Mouse (Mus musculus): Measurements from ENCODE around the gene Trim38. TPM values are rescaled to one million over a fixed set of nuclear protein-coding genes. Genes with fewer than 3 reads are reported as not detected.

Gene Trim38
- polyA plus RNA-seq, 1 experiment from 2014 or later = not detected

DNA sequence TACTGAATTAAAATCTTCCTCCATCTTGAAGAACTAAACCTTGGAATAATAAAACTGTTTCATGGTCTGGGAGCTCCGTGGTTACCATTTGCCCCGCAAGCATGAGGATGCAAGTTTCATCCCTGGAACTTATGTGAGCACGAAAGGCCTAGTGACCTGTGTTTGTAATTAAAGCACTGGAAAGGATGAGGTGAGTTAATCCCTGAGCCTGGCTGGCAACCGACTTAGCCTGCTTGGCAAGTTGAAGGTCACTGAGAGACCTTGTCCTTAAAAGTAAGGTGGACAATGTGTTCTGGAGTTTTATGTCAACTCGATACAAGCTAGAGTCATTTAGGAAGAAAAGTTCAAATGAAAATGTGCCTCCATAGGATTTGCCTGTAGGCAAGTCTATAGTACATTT, 65.1 kb downstream of the Trim38 start:
- Histone ChIP-seq H3K27ac (replicated peaks; ENCODE audit: low read depth, low read length) (no peak overlapping the region), H3K4me1 (ENCODE audit: control insufficient read depth, insufficient read depth, low read length) (no peaks in the 10 kb centered on the region), H3K36me3 (ENCODE audit: control insufficient read depth, insufficient read depth, low read length) (no peaks in the 10 kb centered on the region), H3K9ac (replicated peaks; ENCODE audit: low read length) (no peak overlapping the region), H3K9me3 (ENCODE audit: control insufficient read depth, low read length) (no peaks in the 10 kb centered on the region), H3K27me3 (ENCODE audit: control insufficient read depth, insufficient read depth, low read length) (no peaks in the 10 kb centered on the region), H3K4me3 (replicated peaks; ENCODE audit: low read depth, low read length) (no peak overlapping the region), H3K4me2 (ENCODE audit: low read length) (no peak overlapping the region)
- DNase-seq (no peak), ATAC-seq (ENCODE audit: low FRiP score, low TSS enrichment) (no peak)
- WGBS = 87% methylated on average over 5 of the region's 5 CpGs

DNA sequence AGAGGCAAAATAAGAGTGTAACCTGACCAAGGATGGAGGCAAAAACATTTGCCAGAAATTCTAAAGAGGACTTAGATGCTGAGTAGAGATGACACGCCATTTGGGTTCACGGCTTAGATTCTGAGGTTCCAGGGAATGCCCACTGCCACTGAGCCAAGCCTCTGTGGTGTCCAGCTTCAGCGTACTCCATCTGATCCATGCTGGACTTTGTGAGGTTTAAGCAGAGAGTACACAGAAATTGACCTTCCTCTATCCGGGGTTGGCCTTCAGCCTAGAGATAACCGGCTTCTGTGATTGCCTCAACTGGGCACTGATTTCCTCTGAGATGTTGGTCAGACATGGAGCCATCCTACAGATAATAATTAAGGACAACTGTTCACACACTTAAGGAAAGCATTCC, 66.9 kb downstream of the Trim38 start:
- no peak for ATAC-seq (ENCODE audit: low FRiP score, low TSS enrichment)
- Histone ChIP-seq H3K36me3 (ENCODE audit: control insufficient read depth, insufficient read depth, low read length) (no peaks in the 10 kb centered on the region), H3K27me3 (ENCODE audit: control insufficient read depth, insufficient read depth, low read length) (no peaks in the 10 kb centered on the region)

DNA sequence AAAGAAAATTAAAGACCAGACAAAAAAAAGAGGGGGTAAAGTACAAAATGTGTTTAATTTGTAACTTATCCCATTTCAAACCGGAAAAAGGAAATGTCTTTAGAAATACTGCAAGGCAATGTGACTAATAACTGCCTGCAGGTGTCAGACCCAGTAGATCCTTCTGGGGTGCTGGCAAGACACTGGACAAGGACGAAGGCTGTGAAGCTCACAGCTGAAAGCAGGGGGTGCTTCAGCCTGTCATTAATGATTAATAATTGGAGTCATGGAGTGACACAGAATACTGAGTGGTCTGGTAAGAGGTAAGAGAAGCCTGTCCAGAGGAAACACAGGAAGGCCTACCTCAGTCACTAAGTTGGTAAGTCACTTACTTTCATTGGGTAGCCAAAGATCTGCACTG, 69.6 kb downstream of the Trim38 start, which contains the start of gene Slc17a3:
Gene Slc17a3, plus strand, starts transcription at position 127 of the 400 bp plus-strand sequence.
- H3K4me2 ChIP-seq (ENCODE audit: low read length) = no peak within 1 kb of the TSS
- no peak within 1 kb of the TSS for H3K27ac ChIP-seq (replicated peaks; ENCODE audit: low read depth, low read length)
- no peaks in the 10 kb centered on the region for H3K4me1 ChIP-seq (ENCODE audit: control insufficient read depth, insufficient read depth, low read length)
- 87% methylated on average over 2 of the region's 2 CpGs for WGBS
- no peaks in the 10 kb centered on the region for H3K9me3 ChIP-seq (ENCODE audit: control insufficient read depth, low read length)
- no peak within 1 kb of the TSS for H3K4me3 ChIP-seq (replicated peaks; ENCODE audit: low read depth, low read length)
- no peak within 1 kb of the TSS for H3K9ac ChIP-seq (replicated peaks; ENCODE audit: low read length)
- DNase-seq = no peak
- no peak for ATAC-seq (ENCODE audit: low FRiP score, low TSS enrichment)
- H3K27me3 ChIP-seq (ENCODE audit: control insufficient read depth, insufficient read depth, low read length) = no peaks in the 10 kb centered on the region
- H3K36me3 ChIP-seq (ENCODE audit: control insufficient read depth, insufficient read depth, low read length) = no peaks in the 10 kb centered on the region

More for the DNA sequence above, 66.9 kb downstream of the Trim38 start:
- no peaks in the 10 kb centered on the region for H3K4me1 ChIP-seq (ENCODE audit: control insufficient read depth, insufficient read depth, low read length)
- H3K4me2 ChIP-seq (ENCODE audit: low read length) = no peak overlapping the region
- H3K9ac ChIP-seq (replicated peaks; ENCODE audit: low read length) = no peak overlapping the region
- no peak overlapping the region for H3K27ac ChIP-seq (replicated peaks; ENCODE audit: low read depth, low read length)
- no peak for DNase-seq
- H3K9me3 ChIP-seq (ENCODE audit: control insufficient read depth, low read length) = no peaks in the 10 kb centered on the region
- WGBS = 94% methylated on average over 5 of the region's 5 CpGs
- no peak overlapping the region for H3K4me3 ChIP-seq (replicated peaks; ENCODE audit: low read depth, low read length)

Small RNA genes lying within 50 kb of the gene (microRNA-seq; reads per million reads assigned to microRNA genes)
- gene Gm44314 (not detected), gene Gm44484 (not detected)

Other genes with a start within 250 kb of the Trim38 start
- 4.1 and 6.4 TPM in 2 replicates for gene Hist1h4h, start 238.9 kb upstream of the Trim38 start, polyA plus RNA-seq (2014; fragmentation: Nextera tagmentation; extraction: Ambion mirVana)
- 3.4 and 4.6 TPM in 2 replicates for gene Hist1h2af, start 236.0 kb upstream of the Trim38 start, polyA plus RNA-seq (2014; fragmentation: Nextera tagmentation; extraction: Ambion mirVana)
- gene Hist1h3g, start 234.5 kb upstream of the Trim38 start, polyA plus RNA-seq (2014; fragmentation: Nextera tagmentation; extraction: Ambion mirVana) = 0.77 and 1.4 TPM in 2 replicates
- gene Hist1h2bh, start 226.5 kb upstream of the Trim38 start, polyA plus RNA-seq (2014; fragmentation: Nextera tagmentation; extraction: Ambion mirVana) = 0.13 and 0.30 TPM in 2 replicates
- gene Hist1h3f, start 225.9 kb upstream of the Trim38 start, polyA plus RNA-seq (2014; fragmentation: Nextera tagmentation; extraction: Ambion mirVana) = 0.32 and 0.47 TPM in 2 replicates
- gene Hist1h4f, start 218.3 kb upstream of the Trim38 start, polyA plus RNA-seq (2014; fragmentation: Nextera tagmentation; extraction: Ambion mirVana) = not detected in 2 replicates
- 0.11 and 0.18 TPM in 2 replicates for gene Hist1h1d, start 216.7 kb upstream of the Trim38 start, polyA plus RNA-seq (2014; fragmentation: Nextera tagmentation; extraction: Ambion mirVana)
- gene Hist1h3e, start 207.5 kb upstream of the Trim38 start, polyA plus RNA-seq (2014; fragmentation: Nextera tagmentation; extraction: Ambion mirVana) = 3.1 and 3.8 TPM in 2 replicates
- 30.2 and 34.0 TPM in 2 replicates for gene Hist1h2ae, start 198.7 kb upstream of the Trim38 start, polyA plus RNA-seq (2014; fragmentation: Nextera tagmentation; extraction: Ambion mirVana)
- gene Hist1h2bg, start 198.5 kb upstream of the Trim38 start, polyA plus RNA-seq (2014; fragmentation: Nextera tagmentation; extraction: Ambion mirVana) = 1.4 and 2.6 TPM in 2 replicates
- 1.5 and 2.7 TPM in 2 replicates for gene Hist1h2bf, start 195.7 kb upstream of the Trim38 start, polyA plus RNA-seq (2014; fragmentation: Nextera tagmentation; extraction: Ambion mirVana)
- gene Hist1h2ad, start 195.5 kb upstream of the Trim38 start, polyA plus RNA-seq (2014; fragmentation: Nextera tagmentation; extraction: Ambion mirVana) = 2.1 and 2.2 TPM in 2 replicates
- 1.6 and 2.0 TPM in 2 replicates for gene Hist1h3d, start 194.2 kb upstream of the Trim38 start, polyA plus RNA-seq (2014; fragmentation: Nextera tagmentation; extraction: Ambion mirVana)
- 38.1 and 40.0 TPM in 2 replicates for gene Hist1h4d, start 188.3 kb upstream of the Trim38 start, polyA plus RNA-seq (2014; fragmentation: Nextera tagmentation; extraction: Ambion mirVana)
- 0.72 and 1.4 TPM in 2 replicates for gene Hist1h2be, start 148.8 kb upstream of the Trim38 start, polyA plus RNA-seq (2014; fragmentation: Nextera tagmentation; extraction: Ambion mirVana)
- 4.4 and 8.6 TPM in 2 replicates for gene Hist1h1e, start 147.4 kb upstream of the Trim38 start, polyA plus RNA-seq (2014; fragmentation: Nextera tagmentation; extraction: Ambion mirVana)
- gene Hist1h2ac, start 86.0 kb upstream of the Trim38 start, polyA plus RNA-seq (2014; fragmentation: Nextera tagmentation; extraction: Ambion mirVana) = 0.57 and 0.67 TPM in 2 replicates
- gene Hist1h2bc, start 85.7 kb upstream of the Trim38 start, polyA plus RNA-seq (2014; fragmentation: Nextera tagmentation; extraction: Ambion mirVana) = 13.1 and 17.3 TPM in 2 replicates
- not detected in 2 replicates for gene Hist1h1t, start 74.1 kb upstream of the Trim38 start, polyA plus RNA-seq (2014; fragmentation: Nextera tagmentation; extraction: Ambion mirVana)
- gene Hist1h4c, start 71.5 kb upstream of the Trim38 start, polyA plus RNA-seq (2014; fragmentation: Nextera tagmentation; extraction: Ambion mirVana) = 2.9 and 4.3 TPM in 2 replicates
- 0.77 and 3.9 TPM in 2 replicates for gene Hfe, start 59.1 kb upstream of the Trim38 start, polyA plus RNA-seq (2014; fragmentation: Nextera tagmentation; extraction: Ambion mirVana)
- 5.7 and 9.2 TPM in 2 replicates for gene Hist1h1c, start 31.1 kb upstream of the Trim38 start, polyA plus RNA-seq (2014; fragmentation: Nextera tagmentation; extraction: Ambion mirVana)
- gene Hist1h3c, start 24.3 kb upstream of the Trim38 start, polyA plus RNA-seq (2014; fragmentation: Nextera tagmentation; extraction: Ambion mirVana) = 1.2 TPM in 2 replicates
- gene Hist1h2bb, start 23.2 kb upstream of the Trim38 start, polyA plus RNA-seq (2014; fragmentation: Nextera tagmentation; extraction: Ambion mirVana) = 0.51 TPM in 1 of 2 replicates, not detected in the other
- gene Hist1h2ab, start 18.8 kb upstream of the Trim38 start, polyA plus RNA-seq (2014; fragmentation: Nextera tagmentation; extraction: Ambion mirVana) = 11.3 and 13.5 TPM in 2 replicates
- 3.5 and 4.0 TPM in 2 replicates for gene Hist1h3b, start 17.6 kb upstream of the Trim38 start, polyA plus RNA-seq (2014; fragmentation: Nextera tagmentation; extraction: Ambion mirVana)
- gene Hist1h4b, start 12.9 kb upstream of the Trim38 start, polyA plus RNA-seq (2014; fragmentation: Nextera tagmentation; extraction: Ambion mirVana) = 2.8 and 5.0 TPM in 2 replicates
- gene Hist1h4a, start 8.7 kb upstream of the Trim38 start, polyA plus RNA-seq (2014; fragmentation: Nextera tagmentation; extraction: Ambion mirVana) = 0.47 and 1.1 TPM in 2 replicates
- gene Hist1h3a, start 7.5 kb upstream of the Trim38 start, polyA plus RNA-seq (2014; fragmentation: Nextera tagmentation; extraction: Ambion mirVana) = 2.2 TPM in 2 replicates
- 0.93 TPM in 1 of 2 replicates, not detected in the other for gene Hist1h1a, start 6.2 kb upstream of the Trim38 start, polyA plus RNA-seq (2014; fragmentation: Nextera tagmentation; extraction: Ambion mirVana)
- not detected in 2 replicates for gene Slc17a2, start 37.1 kb downstream of the Trim38 start, polyA plus RNA-seq (2014; fragmentation: Nextera tagmentation; extraction: Ambion mirVana)
- gene Slc17a3, start 69.5 kb downstream of the Trim38 start, polyA plus RNA-seq (2014; fragmentation: Nextera tagmentation; extraction: Ambion mirVana) = not detected in 2 replicates
- not detected in 2 replicates for gene Slc17a1, start 97.8 kb downstream of the Trim38 start, polyA plus RNA-seq (2014; fragmentation: Nextera tagmentation; extraction: Ambion mirVana)
- gene Slc17a4, start 145.1 kb downstream of the Trim38 start, polyA plus RNA-seq (2014; fragmentation: Nextera tagmentation; extraction: Ambion mirVana) = not detected in 2 replicates
- gene Hist1h2ba, start 164.2 kb downstream of the Trim38 start, polyA plus RNA-seq (2014; fragmentation: Nextera tagmentation; extraction: Ambion mirVana) = not detected in 2 replicates
- not detected in 2 replicates for gene Hist1h2aa, start 164.5 kb downstream of the Trim38 start, polyA plus RNA-seq (2014; fragmentation: Nextera tagmentation; extraction: Ambion mirVana)
- gene Scgn, start 221.3 kb downstream of the Trim38 start, polyA plus RNA-seq (2014; fragmentation: Nextera tagmentation; extraction: Ambion mirVana) = 1.9 and 2.7 TPM in 2 replicates

All from midbrain, embryonic 14.5 days (tissue).